Mouse (Mus musculus) bone marrow, adult 2 months (tissue): ENCODE results near the gene Nphp1.

ENCODE experiments used
- CTCF ChIP-seq: fragments of 200-500 bp; IDR thresholded peaks from 2 replicates; pipeline ENCODE4 v1.5.1; 2011; ENCODE audit warnings: low read length, control low read depth; ENCODE audit not compliant: control insufficient read depth, insufficient read depth
- POLR2A ChIP-seq: fragments of 200-500 bp; IDR thresholded peaks from 2 replicates; pipeline ENCODE4 v1.6.1; 2011; ENCODE audit warnings: low read depth, mild to moderate bottlenecking, control low read depth, low read length, borderline replicate concordance; ENCODE audit not compliant: control insufficient read depth

DNA sequence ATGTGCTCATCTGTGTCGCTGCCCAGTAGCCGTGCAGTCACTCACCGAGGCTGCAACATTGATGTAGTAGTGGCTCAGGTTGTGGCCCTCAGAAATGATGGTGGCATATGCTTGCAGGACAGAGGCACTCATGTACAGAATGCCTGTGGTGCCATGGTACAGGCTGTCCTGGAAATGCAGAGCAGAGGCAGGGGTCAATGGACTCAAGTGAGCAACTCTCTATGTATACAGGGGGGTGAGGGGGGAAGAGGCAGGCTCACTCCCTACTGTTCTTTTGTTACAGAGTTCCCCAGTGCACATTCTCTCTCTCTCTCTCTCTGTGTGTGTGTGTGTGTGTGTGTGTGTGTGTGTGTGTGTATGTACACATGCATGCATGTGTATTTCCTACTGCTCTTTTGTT lies 79.9 kb downstream of the Nphp1 start:
- TF ChIP-seq CTCF (no peak), POLR2A (no peak)
